Mouse (Mus musculus): Measurements from ENCODE around the gene Gm28308.

DNA sequence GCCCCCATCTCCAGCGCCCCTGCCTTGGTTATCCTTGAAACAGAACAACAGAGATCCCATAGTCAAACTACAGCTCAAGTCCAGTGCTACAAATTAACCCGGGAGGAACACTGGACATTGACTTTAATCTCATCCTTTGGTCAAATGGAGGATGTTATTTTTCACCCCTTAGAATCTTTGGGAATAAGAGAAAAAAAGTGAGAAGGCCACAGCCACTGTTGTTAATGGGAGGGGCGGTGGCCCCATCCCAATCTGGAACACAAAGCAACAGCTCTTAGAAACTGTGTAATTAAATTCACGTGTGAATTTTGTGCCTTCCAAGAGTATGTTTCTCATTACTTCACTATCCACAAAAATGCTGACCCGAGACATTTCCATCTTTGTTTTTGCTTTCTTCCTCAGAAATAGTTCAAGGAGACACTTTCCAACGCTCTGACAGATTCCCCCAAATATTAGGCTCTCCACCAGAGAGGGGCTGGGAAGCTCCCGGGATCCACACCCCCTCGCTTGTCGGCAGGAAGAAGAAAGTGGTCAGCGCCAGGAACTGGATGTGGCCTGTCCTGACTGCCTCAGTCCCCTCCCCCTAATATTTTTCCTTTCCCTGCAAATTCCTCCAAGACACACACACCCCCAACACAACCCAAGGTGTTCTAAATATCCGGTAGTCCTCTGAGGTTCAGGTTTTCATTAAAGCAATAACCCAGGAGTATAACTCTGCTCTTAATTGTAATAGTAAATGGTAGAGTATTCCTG, 14.5 kb upstream of the Gm28308 start:
- TF ChIP-seq POLR2A (IDR thresholded peaks at IDR 0.05; ENCODE audit: borderline replicate concordance, insufficient read depth, low read length) (no peak), CTCF (IDR thresholded peaks at IDR 0.05; ENCODE audit: borderline replicate concordance, insufficient read depth, low read depth, low read length) (no peak)

Data from cerebellum, adult 2 months (tissue).